Mouse (Mus musculus) urinary bladder, postnatal 10 days (tissue): ENCODE measurements around the gene Hbq1a.

ENCODE experiments used
- DNase-seq: peaks from one replicate; pipeline ENCODE4 v3.0.0; 2022; ENCODE audit warnings: low spot score

Gene Hbq1a

GRCm38 (mm10) chr11:32331075-32331474 is 31.2 kb downstream of the Hbq1a start:
- no peak for DNase-seq

GRCm38 (mm10) chr11:32331861-32332260 is 32.0 kb downstream of the Hbq1a start:
- no peak for DNase-seq

- DNase-seq, result no peak
Observed at GRCm38 (mm10) chr11:32333235-32333634, 33.4 kb downstream of the Hbq1a start.

GRCm38 (mm10) chr11:32336435-32336907 is 36.6 kb downstream of the Hbq1a start:
- DNase-seq, result no peak

- no peak for DNase-seq
Observed at GRCm38 (mm10) chr11:32339131-32339531, 39.3 kb downstream of the Hbq1a start.

GRCm38 (mm10) chr11:32340476-32341473 is 40.9 kb downstream of the Hbq1a start:
- no peak for DNase-seq

- DNase-seq, result no peak
Observed at GRCm38 (mm10) chr11:32342770-32343191, 42.9 kb downstream of the Hbq1a start.

GRCm38 (mm10) chr11:32343350-32343749 is 43.5 kb downstream of the Hbq1a start:
- DNase-seq, result no peak

GRCm38 (mm10) chr11:32345504-32346297 is 45.8 kb downstream of the Hbq1a start:
- no peak for DNase-seq

- no peak for DNase-seq
Observed at GRCm38 (mm10) chr11:32347264-32347606, 47.4 kb downstream of the Hbq1a start.

GRCm38 (mm10) chr11:32347607-32348432 is 48.0 kb downstream of the Hbq1a start, which contains the start of gene Sh3pxd2b:
Gene Sh3pxd2b (plus strand): TSS chr11:32347820.
- DNase-seq, result no peak

- no peak for DNase-seq
Observed at GRCm38 (mm10) chr11:32348433-32349283, 48.8 kb downstream of the Hbq1a start.

- DNase-seq, result no peak
Observed at GRCm38 (mm10) chr11:32349284-32349953, 49.5 kb downstream of the Hbq1a start.
